Mouse (Mus musculus): ENCODE results near the gene Tsnax.

GRCm38 (mm10) chr8:124974254-124974653 lies 38.5 kb upstream of the Tsnax start:
- TF ChIP-seq CTCF (IDR thresholded peaks at IDR 0.05; ENCODE audit: extremely low read depth, insufficient read depth, insufficient read length, insufficient replicate concordance) (no peak), POLR2A (IDR thresholded peaks at IDR 0.05; ENCODE audit: low read depth, low read length) (no peak)
